Mouse (Mus musculus) large intestine, adult 2 months (tissue): ENCODE results near the gene Rnf2. TPM values are rescaled to one million over a fixed set of nuclear protein-coding genes. Genes with fewer than 3 reads are reported as not detected.
"Not testable (repeated sequence)": the region's sequence is repeated elsewhere in the genome, so short reads cannot be mapped to it uniquely, and the experiment has no call there.

Experiments
- DNase-seq: peaks from one replicate; pipeline ENCODE4 v3.0.0-alpha.2; 2012; ENCODE audit warnings: low read depth, low spot score
- WGBS: fragments of 180-500 bp; shearing (Covaris S2); methylation state at CpG from one replicate; pipeline ENCODE4 v1.1.7; 2018; 5-methylcytosine and 5-hydroxymethylcytosine counted together
- polyA plus RNA-seq: library from polyadenylated mRNA; depleted of rRNA; stranded (reverse); fragments of >200 nt; gene quantifications from 2 replicates; pipeline ENCODE4 v1.2.3, GENCODE M21; 2012

The Rnf2 gene
- polyA plus RNA-seq, 1 experiment: 10.3 TPM

DNA sequence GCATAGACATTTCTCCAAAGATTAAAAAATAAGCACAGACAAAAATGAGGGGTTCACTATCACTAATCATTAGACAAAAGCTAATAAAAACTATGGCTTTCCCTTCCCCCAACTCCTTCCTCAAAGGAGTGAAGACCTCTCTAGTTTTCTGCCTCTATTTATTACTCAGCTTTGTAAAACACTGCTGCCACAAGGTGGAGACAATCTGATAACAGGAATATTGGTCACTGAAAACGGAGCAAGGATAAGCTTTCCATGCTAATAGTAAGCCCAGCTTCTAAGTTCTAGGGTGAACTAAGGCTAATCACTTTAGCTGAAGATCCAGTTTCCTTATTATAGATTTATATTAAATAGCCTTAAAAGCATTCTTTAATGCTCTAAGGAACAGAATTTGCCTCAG is 8.3 kb downstream of the Rnf2 start:
- no peak for DNase-seq
- WGBS: 38% methylated on average over 1 of the region's 1 CpGs

DNA sequence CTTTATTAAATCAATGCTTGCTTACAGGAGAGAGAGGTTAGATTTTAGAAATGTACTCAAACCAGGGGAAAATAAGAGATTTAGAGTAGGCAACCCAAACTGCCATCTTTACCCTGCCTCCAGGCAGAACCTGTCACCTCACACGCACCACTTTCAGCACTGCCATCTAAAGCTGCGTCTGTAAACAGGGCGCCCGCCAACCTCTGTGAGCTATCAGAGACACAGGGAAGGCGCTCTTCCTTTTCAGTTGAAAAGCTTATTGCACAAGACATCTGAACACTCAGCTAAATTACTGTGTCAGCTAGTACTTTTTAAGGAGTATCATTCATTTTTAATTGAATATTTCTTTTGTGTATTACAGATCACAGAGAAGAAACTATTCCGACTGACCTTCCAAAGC is 10.9 kb downstream of the Rnf2 start:
- DNase-seq: no peak
- 71% methylated on average over 6 of the region's 6 CpGs for WGBS

DNA sequence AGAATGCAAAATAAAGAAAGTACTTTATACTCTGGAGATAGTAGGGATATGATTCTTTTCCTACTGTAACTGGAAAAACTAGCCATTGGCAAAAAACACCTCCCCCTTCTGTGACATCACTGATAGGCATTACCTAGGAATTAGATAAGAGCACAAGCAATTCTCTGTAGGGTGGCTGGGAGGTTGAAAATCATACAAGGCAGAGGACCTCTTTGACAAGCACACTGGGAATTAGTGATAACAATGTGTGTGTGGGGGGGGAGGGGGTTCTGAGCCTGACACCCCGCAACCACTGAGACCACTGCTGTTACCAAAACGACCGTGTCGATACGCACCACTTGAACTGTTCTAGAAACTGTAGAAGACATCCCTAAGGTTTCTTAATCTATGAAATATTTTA is 16.0 kb downstream of the Rnf2 start:
- 92% methylated on average over 5 of the region's 5 CpGs for WGBS

DNA sequence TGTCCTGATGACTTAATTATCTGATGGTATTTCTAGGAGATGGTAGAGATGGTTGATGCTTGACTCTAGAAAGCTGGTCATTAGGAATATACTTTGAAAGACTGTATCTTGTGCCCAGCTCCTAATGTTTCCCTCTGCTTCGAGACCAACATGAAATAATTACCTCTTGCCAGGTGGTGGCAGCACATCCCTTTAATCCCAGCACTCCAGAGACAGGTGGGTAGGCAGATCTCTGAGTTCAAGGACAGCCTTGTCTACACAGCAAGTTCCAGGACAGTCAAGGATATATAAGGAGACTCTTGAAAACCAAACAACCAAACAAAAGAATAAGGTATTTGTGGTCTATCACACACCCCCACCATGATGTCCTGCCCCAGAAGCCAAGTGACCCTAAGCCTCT is 17.2 kb downstream of the Rnf2 start:
- no peak for DNase-seq
- 39% methylated on average over 1 of the region's 1 CpGs for WGBS

More for the DNA sequence above, 16.0 kb downstream of the Rnf2 start:
- DNase-seq: no peak

DNA sequence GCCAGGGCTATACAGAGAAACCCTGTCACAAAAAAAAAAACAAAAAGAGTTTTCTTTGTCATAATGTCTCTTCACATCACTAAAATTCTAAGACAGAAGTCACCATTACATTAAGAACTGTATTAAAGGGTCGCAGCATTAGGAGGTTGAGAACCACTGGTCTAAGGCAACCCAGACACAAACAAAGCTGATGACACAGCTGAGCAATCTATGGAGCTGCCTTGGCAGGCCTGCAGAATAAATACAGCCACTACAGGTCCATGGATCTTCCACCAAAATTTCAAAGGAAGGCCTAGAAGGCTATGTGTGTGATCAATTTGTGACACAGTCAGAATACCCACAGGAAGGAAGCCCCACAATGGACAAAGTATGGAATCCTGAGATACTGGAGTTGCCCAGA is 18.3 kb downstream of the Rnf2 start:
- DNase-seq: no peak
- WGBS: 85% methylated on average over 1 of the region's 1 CpGs

DNA sequence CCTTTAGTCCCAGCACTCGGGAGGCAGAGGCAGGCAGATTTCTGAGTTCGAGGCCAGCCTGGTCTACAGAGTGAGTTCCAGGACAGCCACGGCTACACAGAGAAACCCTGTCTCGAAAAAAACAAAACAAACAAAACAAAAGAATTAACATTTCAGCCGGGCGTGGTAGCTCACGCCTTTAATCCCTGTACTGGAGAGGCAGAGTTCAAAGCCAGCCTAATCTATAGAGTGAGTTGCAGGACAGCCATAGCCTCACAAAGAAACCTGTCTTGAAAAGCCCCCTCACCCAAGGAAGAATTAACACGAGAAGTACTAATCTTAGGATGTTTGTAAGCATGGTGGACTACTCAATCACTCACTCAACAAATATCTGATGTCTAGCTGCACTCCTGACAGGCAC is 28.4 kb downstream of the Rnf2 start:
- DNase-seq: not testable (repeated sequence)
- 94% methylated on average over 8 of the region's 8 CpGs for WGBS

DNA sequence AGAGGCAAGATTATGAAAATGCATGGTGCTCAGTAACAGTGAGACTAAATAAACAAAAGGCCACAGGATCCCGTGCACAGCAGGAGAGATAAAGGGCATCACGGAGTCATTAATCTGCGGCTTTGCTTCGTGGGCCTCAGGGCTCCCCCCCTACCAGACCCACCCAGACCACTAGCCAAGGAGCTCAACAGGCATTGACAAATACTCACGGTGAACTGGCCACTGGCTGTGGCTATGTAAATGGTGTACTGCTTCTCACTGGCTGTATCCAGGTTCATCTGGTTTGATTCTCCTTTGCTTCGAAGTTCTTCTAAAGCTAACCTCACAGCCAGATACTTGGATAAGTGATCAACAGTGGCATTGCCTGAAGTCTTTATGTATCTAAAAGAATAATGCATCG is 29.3 kb downstream of the Rnf2 start:
- WGBS: 84% methylated on average over 7 of the region's 7 CpGs
- no peak for DNase-seq

DNA sequence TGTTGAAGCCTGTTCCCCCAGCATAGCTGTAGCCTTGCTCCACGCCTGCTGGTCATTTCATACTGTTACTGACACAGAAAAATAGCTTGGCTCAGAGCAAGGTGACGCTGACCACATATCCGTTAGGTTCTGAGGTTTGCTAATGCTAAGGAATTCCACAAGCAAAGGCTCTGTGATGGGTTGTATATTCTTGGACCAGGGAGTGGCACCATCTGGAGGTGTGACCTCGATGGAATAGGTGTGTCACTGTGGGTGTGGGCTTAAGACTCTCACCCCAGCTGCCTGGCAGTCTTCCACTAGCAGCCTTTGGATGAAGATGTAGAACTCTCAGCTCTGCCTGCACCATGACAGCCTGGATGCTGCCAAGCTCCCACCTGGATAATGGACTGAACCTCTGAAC is 34.2 kb downstream of the Rnf2 start:
- no peak for DNase-seq
- WGBS: 68% methylated on average over 4 of the region's 4 CpGs

DNA sequence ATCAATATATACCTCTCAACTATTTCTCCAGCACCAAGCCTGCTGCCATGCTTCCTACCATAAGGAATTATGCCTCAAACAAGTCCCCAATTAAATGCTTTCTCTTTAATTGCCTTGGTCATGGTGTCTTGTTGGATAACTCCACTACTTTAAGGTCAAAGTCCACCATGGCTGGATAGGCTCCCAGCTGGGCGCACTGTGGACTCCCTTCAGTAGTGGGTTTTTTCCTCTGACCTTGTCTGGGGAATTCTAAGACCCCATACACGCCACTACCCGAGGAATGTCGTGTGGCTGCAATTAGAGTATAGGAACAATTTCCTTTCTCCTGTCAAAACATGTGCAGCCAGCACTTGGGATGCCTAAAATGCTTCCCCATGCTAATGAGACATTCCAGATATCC is 35.8 kb downstream of the Rnf2 start:
- 60% methylated on average over 4 of the region's 4 CpGs for WGBS
- no peak for DNase-seq

DNA sequence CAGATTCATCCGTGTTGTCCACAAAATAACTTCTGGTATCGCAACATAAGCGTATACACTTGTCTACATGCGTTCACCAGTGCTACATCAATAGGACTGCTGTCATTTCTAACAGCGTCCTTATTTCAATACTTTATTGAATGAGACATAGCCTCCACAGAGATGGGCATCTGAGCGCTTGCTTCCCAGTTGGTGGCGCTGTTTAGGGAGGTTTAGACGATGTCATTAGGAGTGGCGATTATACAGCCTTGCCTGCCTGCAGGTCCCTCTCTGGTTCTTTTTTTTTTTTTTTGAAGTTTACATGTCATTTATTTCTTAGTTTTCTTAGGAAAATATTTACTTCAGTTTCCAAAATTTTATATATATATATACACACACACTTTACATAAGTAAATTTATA is 39.5 kb downstream of the Rnf2 start:
- WGBS: 88% methylated on average over 9 of the region's 9 CpGs
- no peak for DNase-seq

DNA sequence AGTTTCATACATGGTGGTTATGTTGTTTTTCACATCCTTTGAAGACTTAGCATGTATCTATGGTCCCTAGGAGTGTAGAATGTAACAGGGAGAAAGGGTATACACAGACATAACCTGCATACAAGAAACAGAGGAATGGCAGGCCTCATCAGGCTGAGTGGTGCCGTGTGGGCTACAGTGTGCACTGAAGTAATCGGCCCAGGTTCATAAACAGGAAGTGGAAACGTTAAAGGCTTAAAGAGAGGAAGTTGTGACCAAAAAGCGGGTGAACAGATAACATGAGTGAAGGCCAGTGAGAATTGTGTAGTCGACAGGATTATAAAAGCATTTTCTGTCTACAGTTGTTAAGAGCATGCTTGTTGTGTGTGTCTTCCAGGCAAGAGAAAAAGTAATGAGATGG is 43.7 kb downstream of the Rnf2 start:
- 69% methylated on average over 5 of the region's 5 CpGs for WGBS
- DNase-seq: no peak

DNA sequence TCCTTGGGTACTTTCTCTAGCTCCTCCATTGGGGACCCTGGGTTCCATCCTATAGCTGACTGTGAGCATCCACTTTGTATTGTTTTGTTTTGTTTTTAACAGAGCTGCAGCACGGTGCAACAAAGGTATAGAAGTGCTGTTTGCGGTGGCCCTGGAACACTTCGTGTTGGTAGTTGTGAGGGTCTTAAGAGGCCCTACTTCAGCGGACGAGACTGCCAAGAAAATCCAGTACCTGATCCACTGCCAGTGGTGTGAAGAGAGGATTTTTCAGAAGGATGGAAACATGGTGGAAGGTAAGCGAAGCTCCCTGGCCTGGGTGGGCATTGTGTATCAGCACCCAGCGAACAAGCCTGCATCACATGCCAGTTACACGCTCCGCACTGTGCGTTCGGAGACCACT is 48.8 kb downstream of the Rnf2 start:
- no peak for DNase-seq
- WGBS: 96% methylated on average over 11 of the region's 11 CpGs

DNA sequence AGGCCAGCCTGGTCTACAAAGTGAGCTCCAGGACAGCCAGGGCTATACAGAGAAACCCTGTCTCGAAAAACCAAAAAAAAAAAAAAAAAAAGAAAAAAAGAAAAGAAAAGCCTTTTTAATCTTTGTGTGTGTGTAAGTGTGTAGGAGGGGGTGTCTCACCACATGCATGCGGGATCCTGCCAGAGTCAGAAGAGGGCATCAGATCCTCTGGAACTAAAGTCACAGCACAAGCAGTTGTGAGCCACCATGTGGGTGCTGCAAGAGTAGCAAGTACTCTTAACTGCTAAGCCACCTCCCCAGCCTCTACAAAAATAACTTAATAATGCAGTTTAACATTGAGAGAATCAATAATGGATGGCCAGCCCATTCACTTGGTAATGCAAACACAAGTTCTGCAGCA is 49.9 kb downstream of the Rnf2 start:
- 75% methylated on average over 2 of the region's 2 CpGs for WGBS
- no peak for DNase-seq

DNA sequence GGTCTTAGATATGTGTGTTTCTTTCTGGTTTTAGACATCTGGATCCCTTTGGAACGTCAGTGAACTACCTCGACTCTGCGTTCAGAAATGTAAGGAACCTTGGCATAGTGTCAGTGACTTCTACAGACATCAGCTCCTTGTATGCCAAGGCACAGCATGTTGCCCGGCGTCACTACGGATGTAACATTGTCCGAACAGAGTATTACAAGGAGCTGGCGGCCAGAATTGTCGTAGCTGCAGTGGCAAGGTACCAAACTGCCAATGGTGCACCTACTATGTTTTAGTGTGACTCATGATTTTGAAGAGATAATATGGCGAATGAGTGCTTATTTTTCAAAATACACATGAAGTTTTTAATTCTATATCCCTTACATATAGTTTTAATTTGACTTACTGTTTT is 50.9 kb downstream of the Rnf2 start:
- no peak for DNase-seq
- WGBS: 95% methylated on average over 10 of the region's 10 CpGs

DNA sequence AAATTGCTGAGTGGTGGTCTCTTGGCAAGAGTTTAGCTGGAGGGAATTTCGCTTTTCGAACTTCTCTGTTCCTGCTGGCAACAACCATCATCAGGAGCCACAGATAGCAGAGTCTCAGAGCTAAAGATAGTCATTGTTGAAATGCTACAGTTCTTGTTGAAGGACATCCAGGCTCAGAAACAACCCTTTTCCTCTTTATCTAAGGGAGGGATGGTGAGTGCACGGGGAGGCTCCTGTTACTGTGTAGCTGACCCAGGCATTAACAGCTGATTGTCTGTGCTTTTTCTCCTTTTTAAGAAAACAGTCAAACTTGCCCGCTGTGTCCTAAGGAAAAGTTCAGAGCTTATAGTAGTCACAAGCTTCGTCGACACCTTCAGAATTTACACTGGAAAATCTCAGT is 65.3 kb downstream of the Rnf2 start:
- no peak for DNase-seq
- WGBS: 88% methylated on average over 6 of the region's 6 CpGs

DNA sequence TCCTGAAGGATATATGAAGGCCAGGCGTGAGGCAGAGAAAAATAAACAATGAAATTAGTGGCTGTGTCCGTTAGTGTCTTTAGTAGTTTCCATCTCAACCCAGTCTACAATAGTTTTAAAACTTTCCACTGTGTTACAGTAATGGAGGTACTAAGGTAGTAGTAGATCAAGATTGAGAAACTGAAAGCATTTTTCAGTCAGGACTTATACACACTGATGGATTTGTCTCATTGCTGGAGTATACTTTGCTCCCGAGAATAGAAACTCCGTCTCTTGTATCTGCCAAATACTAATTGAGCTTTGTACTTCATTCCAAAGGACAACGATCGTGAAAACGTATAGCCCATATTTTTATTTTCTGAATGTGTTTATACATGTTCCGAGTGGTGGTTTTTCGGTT is 71.4 kb downstream of the Rnf2 start:
- DNase-seq: peak; percentile 36
- WGBS: 8% methylated on average over 9 of the region's 9 CpGs

DNA sequence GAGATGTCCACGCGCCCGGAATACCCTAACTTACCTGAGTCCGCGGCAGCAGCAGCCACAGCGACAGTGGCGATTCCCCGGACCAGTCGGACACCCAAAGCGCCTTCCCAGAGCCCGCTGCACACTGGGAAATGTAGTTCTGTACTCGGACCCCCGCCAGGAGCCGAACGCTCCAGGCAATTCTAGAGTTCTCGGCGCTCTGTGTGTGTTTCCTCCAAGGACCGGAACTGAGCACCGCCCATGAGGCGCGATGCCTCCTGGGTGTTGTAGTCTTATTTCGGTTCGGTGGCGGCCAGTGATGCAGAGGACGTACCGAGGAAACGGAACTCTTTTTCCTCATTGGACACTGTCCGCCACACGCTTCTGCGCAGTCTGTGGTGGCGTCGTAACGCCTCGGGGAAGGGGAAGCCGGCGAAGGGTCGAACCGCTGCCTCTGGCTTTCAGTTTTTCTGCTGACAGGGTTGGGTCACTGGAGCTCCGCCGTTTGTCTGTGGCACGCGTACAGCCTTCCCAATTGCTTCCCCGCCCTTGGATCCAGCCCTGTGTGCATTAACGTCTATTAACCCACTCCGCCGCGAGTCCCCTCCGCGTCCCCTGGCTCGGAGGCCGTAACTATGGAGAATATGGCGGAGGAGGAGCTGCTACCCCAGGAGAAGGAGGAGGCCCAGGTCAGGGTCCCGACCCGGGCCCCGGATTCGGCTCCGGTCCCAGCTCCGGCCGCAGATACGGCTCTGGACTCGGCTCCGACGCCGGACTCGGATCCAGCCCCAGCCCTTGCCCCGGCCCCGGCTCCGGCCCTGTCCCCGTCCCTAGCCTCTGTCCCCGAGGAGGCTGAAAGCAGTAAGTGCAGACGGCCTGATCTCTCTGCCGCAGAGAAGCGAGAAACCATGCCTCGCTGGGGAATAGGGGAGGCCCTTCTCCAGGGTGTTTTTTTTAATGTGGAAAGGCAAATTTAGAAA is 72.2 kb downstream of the Rnf2 start, which contains the start of the genes Swt1 and Trmt1l:
Swt1 (minus strand) TSS at position 193 of the 959 bp plus-strand sequence.
Trmt1l (plus strand) TSS at position 280 of the 959 bp plus-strand sequence.
- under 1% methylated on average over 74 of the region's 74 CpGs for WGBS
- peak; percentile 99 for DNase-seq

DNA sequence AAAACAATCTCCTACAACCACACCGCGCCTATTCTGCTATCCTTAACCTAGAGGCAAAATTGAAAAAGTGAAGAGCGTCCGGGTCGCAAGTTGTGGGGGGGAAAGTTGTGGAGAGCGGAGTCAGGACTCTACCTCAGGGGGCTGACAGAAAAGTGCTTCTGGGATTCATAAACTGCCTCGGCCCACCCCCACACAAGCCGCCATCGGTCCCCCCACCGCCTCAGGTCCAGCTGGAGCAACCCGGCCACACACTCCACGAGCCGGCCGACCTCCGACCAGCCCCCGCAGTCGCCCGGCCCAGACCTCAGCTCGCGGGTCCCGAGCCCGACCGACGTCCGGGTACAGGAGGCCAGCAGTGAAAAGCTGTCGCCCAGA is 72.9 kb downstream of the Rnf2 start:
- DNase-seq: no peak
- under 1% methylated on average over 26 of the region's 26 CpGs for WGBS

DNA sequence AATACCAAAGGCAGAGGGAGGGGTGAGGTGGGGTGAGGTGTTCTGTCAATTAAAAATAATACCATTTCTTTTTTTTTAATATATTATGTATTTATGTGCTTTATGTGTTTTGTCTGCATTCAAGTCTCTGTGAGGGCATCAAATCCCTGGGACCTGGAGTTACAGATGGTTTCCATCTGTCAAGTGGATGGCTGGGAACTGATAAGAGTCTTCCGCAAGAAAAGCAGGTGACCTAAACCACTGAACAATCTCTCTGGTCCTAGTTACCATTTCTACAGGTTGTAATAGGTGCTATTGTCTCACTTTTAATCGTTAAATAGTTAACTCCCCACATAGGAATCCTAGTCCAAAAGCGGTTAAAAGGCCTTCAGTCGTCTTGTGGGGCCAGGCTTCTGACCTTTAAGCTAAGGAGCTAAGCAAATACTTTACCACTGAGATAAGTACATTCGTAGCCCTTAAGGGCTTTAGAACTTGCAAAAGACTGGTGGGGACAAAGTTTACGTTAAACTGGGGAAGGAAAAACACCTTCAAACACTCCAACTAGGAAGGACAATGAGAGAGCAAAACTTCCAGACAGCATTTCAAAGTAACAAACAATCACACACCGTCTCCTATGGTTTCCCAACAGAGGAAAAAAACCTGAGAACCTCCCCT is 73.7 kb downstream of the Rnf2 start:
- 12% methylated on average over 7 of the region's 7 CpGs for WGBS
- DNase-seq: no peak

DNA sequence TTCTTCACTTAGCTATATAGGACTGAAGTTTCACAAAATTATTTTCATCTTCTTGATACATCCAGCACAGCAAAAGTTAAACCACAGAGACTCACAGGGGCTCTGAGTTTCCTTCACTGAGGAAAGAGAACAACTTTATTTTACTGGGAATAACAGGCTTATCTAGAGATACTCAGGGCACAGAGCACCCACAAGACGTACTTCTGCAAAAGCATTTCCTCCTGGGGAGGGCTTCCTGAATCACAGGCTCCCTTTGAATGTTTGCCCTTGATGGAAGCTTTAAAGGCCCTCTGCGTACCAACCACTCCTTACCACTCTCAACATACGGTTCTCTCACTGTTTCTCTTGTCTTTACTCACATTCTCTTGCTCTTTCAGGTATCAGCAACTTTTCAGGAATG is 78.6 kb downstream of the Rnf2 start:
- WGBS: 47% methylated on average over 3 of the region's 3 CpGs
- no peak for DNase-seq

DNA sequence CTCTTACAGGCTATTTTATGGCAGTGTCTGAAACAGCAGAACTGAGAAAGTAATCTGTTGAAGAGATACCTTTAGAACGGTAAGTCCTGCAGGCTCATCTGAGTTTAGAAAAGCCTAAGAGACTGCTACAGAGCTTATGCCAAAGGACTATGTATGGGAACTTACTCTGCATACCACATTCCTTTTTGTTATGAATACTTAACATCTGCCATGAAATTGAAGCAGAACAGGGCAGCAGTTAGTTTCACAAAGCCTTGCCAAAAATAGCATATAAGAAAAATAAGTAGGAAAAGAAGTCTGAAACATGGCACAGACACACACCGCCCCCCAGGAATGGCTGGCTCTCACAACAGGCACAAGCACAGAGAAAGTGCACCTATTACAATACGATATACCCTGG is 90.9 kb downstream of the Rnf2 start:
- 88% methylated on average over 3 of the region's 3 CpGs for WGBS
- DNase-seq: no peak
